Mouse (Mus musculus): ENCODE results near the gene Mmp21. TPM values are rescaled to one million over a fixed set of nuclear protein-coding genes. Genes with fewer than 3 reads are reported as not detected.
"Not testable (repeated sequence)": the region's sequence is repeated elsewhere in the genome, so short reads cannot be mapped to it uniquely, and the experiment has no call there.

Gene Mmp21
- polyA plus RNA-seq, 1 experiment from 2014 or later: not detected

DNA sequence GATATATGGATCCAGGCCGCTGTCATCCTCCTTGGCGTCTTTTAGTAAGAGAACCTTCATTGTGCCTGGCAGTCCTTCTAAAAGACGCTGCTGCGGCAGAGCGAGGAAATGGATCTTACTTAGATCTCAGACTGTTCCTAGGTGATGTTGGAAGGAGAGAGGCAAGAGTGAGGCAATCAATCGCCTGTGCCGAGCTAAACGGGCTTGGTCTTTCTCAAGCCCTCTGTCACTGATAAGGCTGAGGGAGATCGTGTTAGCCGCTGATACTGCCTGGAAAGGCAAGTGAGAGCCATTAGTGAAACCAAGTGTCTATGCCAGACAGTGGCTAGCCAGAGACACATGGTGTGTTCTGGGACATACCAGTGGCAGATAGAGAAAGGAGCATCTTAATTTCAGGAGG is 22.5 kb upstream of the Mmp21 start:
- Histone ChIP-seq H3K27me3 (ENCODE audit: control insufficient read depth, insufficient read depth, low read depth, low read length) (no peaks in the 10 kb centered on the region), H3K4me3 (ENCODE audit: low read length) (no peak overlapping the region), H3K9ac (ENCODE audit: low read length) (no peak overlapping the region), H3K27ac (ENCODE audit: low read length) (no peak overlapping the region), H3K4me2 (ENCODE audit: low read depth, low read length) (no peak overlapping the region), H3K9me3 (ENCODE audit: control insufficient read depth, low read length) (no peaks in the 10 kb centered on the region; the same call in 1 of the 2 replicates), H3K4me1 (replicated peaks; ENCODE audit: control insufficient read depth, insufficient read depth, low read length) (no peaks in the 10 kb centered on the region), H3K36me3 (ENCODE audit: control insufficient read depth, insufficient read depth, low read length) (no peaks in the 10 kb centered on the region; the same call in 1 of the 2 replicates)
- WGBS: 67% methylated on average over 10 of the region's 10 CpGs
- no peak for ATAC-seq (ENCODE audit: low read depth)

DNA sequence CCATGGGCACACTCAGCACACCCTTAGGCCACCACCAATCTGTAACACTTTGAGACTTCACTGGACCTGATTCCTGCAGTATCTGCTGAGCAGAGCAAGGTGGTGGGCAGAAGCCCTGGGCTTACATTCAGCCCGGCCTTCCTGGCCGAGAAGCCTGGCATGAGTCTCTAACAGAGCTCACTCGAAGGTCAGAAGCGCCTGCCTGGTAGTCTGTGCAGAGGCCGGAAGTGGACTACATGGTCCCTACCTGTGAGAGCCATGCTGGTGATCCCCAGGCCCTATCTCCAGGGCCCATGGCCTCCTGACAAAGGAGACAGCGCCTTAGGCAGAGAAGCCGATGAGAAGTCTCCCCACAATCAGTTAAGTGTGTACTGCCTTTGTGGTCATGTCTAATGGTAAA is 21.5 kb upstream of the Mmp21 start:
- 92% methylated on average over 7 of the region's 7 CpGs for WGBS
- H3K27ac ChIP-seq (ENCODE audit: low read length): no peak overlapping the region
- peaks cover 2% of the 10 kb centered on the region; the same call in 1 of the 2 replicates for H3K36me3 ChIP-seq (ENCODE audit: control insufficient read depth, insufficient read depth, low read length)
- no peak overlapping the region for H3K4me3 ChIP-seq (ENCODE audit: low read length)
- ATAC-seq (ENCODE audit: low read depth): no peak
- H3K9me3 ChIP-seq (ENCODE audit: control insufficient read depth, low read length): no peaks in the 10 kb centered on the region
- no peaks in the 10 kb centered on the region for H3K4me1 ChIP-seq (replicated peaks; ENCODE audit: control insufficient read depth, insufficient read depth, low read length)
- H3K9ac ChIP-seq (ENCODE audit: low read length): no peak overlapping the region
- no peak overlapping the region for H3K4me2 ChIP-seq (ENCODE audit: low read depth, low read length)
- no peaks in the 10 kb centered on the region for H3K27me3 ChIP-seq (ENCODE audit: control insufficient read depth, insufficient read depth, low read depth, low read length)

DNA sequence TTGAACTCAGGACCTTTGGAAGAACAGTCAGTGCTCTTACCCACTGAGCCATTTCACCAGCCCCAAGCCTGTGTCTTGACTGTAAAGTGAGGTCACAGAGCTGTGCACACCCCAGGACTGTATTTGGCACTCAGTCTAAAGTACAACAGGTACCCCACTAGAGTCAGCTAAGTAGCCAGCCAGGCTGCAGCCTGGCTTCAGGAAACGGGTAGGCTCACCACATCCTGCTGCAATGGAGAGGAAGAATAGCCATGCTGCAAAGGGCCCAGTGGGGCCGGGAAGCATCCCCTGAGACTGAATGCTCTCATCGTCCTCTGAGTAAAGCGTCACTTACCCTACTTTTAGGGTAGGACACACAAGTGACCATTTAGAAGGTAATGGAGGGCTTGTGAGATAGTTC is 20.0 kb upstream of the Mmp21 start:
- H3K27ac ChIP-seq (ENCODE audit: low read length): no peak overlapping the region
- H3K4me3 ChIP-seq (ENCODE audit: low read length): no peak overlapping the region
- H3K4me2 ChIP-seq (ENCODE audit: low read depth, low read length): no peak overlapping the region
- ATAC-seq (ENCODE audit: low read depth): no peak
- H3K9ac ChIP-seq (ENCODE audit: low read length): no peak overlapping the region
- H3K27me3 ChIP-seq (ENCODE audit: control insufficient read depth, insufficient read depth, low read depth, low read length): no peaks in the 10 kb centered on the region
- no peaks in the 10 kb centered on the region for H3K4me1 ChIP-seq (replicated peaks; ENCODE audit: control insufficient read depth, insufficient read depth, low read length)
- no peaks in the 10 kb centered on the region for H3K9me3 ChIP-seq (ENCODE audit: control insufficient read depth, low read length)
- WGBS: 75% methylated on average over 4 of the region's 4 CpGs
- peaks cover 2% of the 10 kb centered on the region; the same call in 1 of the 2 replicates for H3K36me3 ChIP-seq (ENCODE audit: control insufficient read depth, insufficient read depth, low read length)

DNA sequence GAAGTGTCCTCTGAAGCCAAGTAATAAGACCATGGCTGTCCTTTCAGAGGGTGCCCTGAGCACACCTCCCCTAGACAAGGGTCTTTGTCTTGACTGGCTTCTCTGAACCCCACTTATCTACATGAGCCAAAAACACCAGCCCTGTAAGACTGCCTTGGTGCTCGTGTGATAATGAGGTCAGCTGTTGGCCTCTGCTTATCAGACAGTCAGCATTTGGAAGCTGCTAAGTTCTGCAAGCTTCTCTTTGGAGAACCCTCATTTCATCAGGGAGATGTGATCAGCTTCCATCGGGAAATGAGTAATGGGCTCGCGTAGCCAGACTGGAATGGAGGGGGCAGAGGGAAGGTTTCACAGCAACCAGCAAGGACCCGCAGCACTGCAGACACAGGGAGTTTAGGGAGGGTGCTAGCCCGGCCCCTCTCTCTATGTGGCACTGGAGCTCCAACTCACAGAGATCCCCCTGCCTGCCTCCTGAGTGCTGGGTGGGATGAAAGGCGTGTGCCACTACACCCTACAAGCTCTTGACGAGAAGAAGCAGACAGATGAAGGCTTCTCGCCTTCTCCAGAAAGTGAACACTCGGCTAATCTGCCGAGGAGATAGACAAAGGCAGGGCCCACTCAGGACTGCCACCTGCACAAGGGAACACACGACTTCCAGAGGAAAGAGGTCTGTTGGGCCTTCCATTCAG is 18.3 kb upstream of the Mmp21 start:
- no peak overlapping the region for H3K4me3 ChIP-seq (ENCODE audit: low read length)
- no peak overlapping the region for H3K9ac ChIP-seq (ENCODE audit: low read length)
- peaks cover 2% of the 10 kb centered on the region; the same call in 1 of the 2 replicates for H3K36me3 ChIP-seq (ENCODE audit: control insufficient read depth, insufficient read depth, low read length)
- H3K27ac ChIP-seq (ENCODE audit: low read length): no peak overlapping the region
- 77% methylated on average over 12 of the region's 12 CpGs for whole genome bisulfite sequencing
- H3K4me2 ChIP-seq (ENCODE audit: low read depth, low read length): no peak overlapping the region
- H3K4me1 ChIP-seq (replicated peaks; ENCODE audit: control insufficient read depth, insufficient read depth, low read length): no peaks in the 10 kb centered on the region
- H3K9me3 ChIP-seq (ENCODE audit: control insufficient read depth, low read length): no peaks in the 10 kb centered on the region
- no peaks in the 10 kb centered on the region for H3K27me3 ChIP-seq (ENCODE audit: control insufficient read depth, insufficient read depth, low read depth, low read length)
- no peak for ATAC-seq (ENCODE audit: low read depth)

DNA sequence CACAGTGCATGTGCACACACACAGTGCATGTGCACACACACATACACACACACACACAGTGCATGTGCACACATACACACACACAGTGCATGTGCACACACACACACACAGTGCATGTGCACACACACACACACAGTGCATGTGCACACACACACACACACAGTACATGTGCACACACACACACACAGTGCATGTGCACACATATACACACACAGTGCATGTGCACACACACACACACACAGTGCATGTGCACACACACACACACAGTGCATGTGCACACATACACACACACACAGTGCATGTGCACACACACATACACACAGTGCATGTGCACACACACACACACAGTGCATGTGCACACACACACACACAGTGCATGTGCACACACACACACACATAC is 5.8 kb upstream of the Mmp21 start:
- Histone ChIP-seq H3K36me3 (ENCODE audit: control insufficient read depth, insufficient read depth, low read length) (peaks cover 19% of the 10 kb centered on the region), H3K9me3 (ENCODE audit: control insufficient read depth, low read length) (peaks cover 14% of the 10 kb centered on the region; the same call in 1 of the 2 replicates)
- ATAC-seq (ENCODE audit: low read depth); H3K27ac ChIP-seq (ENCODE audit: low read length); H3K27me3 ChIP-seq (ENCODE audit: control insufficient read depth, insufficient read depth, low read depth, low read length); H3K4me3 ChIP-seq (ENCODE audit: low read length); H3K9ac ChIP-seq (ENCODE audit: low read length); H3K4me1 ChIP-seq (replicated peaks; ENCODE audit: control insufficient read depth, insufficient read depth, low read length); H3K4me2 ChIP-seq (ENCODE audit: low read depth, low read length): not testable (repeated sequence)

DNA sequence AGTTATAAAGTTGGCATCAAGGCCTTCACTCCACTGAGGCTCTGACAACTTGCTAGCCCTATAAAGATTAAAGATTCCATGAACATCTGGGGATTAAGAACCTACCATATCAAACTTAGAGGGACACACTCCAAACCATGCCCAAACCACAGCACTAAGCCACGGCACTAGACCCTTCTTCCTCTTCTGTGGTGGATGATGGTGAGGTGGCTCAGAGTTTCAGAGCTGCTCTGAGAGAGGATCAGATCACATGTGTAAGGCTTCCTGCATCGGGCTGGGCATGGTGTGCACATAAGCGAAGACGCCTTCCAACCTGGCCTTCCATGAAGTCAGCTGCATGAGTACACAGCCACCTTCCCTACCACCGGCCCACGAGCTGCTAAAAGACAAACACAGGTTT is 4.8 kb upstream of the Mmp21 start:
- H3K9me3 ChIP-seq (ENCODE audit: control insufficient read depth, low read length): peaks cover 14% of the 10 kb centered on the region; the same call in 1 of the 2 replicates
- no peak overlapping the region for H3K4me3 ChIP-seq (ENCODE audit: low read length)
- ATAC-seq (ENCODE audit: low read depth): no peak
- 90% methylated on average over 6 of the region's 6 CpGs for WGBS
- no peak overlapping the region for H3K9ac ChIP-seq (ENCODE audit: low read length)
- no peaks in the 10 kb centered on the region for H3K4me1 ChIP-seq (replicated peaks; ENCODE audit: control insufficient read depth, insufficient read depth, low read length)
- H3K4me2 ChIP-seq (ENCODE audit: low read depth, low read length): no peak overlapping the region
- peaks cover 15% of the 10 kb centered on the region for H3K36me3 ChIP-seq (ENCODE audit: control insufficient read depth, insufficient read depth, low read length)
- no peaks in the 10 kb centered on the region for H3K27me3 ChIP-seq (ENCODE audit: control insufficient read depth, insufficient read depth, low read depth, low read length)
- no peak overlapping the region for H3K27ac ChIP-seq (ENCODE audit: low read length)

DNA sequence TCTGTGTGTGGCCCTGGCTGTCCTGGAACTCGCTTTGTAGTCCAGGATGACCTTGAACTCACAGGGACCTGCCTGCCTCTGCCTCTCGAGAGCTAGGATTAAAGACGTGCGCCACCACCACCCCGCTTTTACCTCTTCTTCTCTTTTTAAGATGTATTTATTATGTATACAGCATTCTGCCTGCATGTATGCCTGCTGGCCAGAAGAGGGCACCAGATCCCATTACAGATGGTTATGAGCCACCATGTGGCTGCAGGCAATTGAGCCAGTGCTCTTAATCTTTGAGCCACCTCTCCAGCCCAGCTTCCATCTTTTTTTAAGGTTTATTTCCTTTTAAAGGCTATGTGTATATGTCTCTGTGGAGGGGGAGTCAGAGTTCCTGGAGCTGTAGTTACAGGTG is 4.2 kb upstream of the Mmp21 start:
- peaks cover 12% of the 10 kb centered on the region; the same call in 1 of the 2 replicates for H3K9me3 ChIP-seq (ENCODE audit: control insufficient read depth, low read length)
- 84% methylated on average over 5 of the region's 5 CpGs for WGBS
- no peaks in the 10 kb centered on the region for H3K4me1 ChIP-seq (replicated peaks; ENCODE audit: control insufficient read depth, insufficient read depth, low read length)
- no peak for ATAC-seq (ENCODE audit: low read depth)
- H3K36me3 ChIP-seq (ENCODE audit: control insufficient read depth, insufficient read depth, low read length): peaks cover 10% of the 10 kb centered on the region
- H3K27ac ChIP-seq (ENCODE audit: low read length): no peak overlapping the region
- no peak overlapping the region for H3K4me3 ChIP-seq (ENCODE audit: low read length)
- no peak overlapping the region for H3K9ac ChIP-seq (ENCODE audit: low read length)
- H3K4me2 ChIP-seq (ENCODE audit: low read depth, low read length): no peak overlapping the region
- no peaks in the 10 kb centered on the region for H3K27me3 ChIP-seq (ENCODE audit: control insufficient read depth, insufficient read depth, low read depth, low read length)

DNA sequence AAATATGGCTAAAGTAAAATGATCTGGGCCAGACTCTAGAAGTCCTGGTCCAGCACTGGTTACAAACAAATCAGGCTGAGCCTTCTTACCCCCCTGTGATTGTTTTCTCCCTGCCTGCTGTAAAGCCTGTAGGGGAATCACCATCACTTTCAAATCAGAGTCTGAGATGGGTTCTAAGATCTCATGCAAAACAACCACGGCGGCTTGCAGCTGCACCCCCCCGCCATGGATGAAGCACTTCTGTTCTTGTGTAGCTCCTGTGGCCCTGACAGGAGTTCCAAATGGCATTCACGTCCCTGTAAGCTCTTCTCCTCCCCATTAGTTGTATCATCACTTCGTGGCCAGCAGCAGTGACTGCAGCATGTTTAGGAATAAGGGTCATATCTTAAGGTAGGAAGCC is 3.8 kb upstream of the Mmp21 start:
- no peak for ATAC-seq (ENCODE audit: low read depth)
- peaks cover 5% of the 10 kb centered on the region for H3K36me3 ChIP-seq (ENCODE audit: control insufficient read depth, insufficient read depth, low read length)
- no peak overlapping the region for H3K9ac ChIP-seq (ENCODE audit: low read length)
- peaks cover 7% of the 10 kb centered on the region; the same call in 1 of the 2 replicates for H3K9me3 ChIP-seq (ENCODE audit: control insufficient read depth, low read length)
- no peaks in the 10 kb centered on the region for H3K4me1 ChIP-seq (replicated peaks; ENCODE audit: control insufficient read depth, insufficient read depth, low read length)
- no peaks in the 10 kb centered on the region for H3K27me3 ChIP-seq (ENCODE audit: control insufficient read depth, insufficient read depth, low read depth, low read length)
- H3K4me3 ChIP-seq (ENCODE audit: low read length): no peak overlapping the region
- WGBS: 85% methylated on average over 5 of the region's 5 CpGs
- no peak overlapping the region for H3K4me2 ChIP-seq (ENCODE audit: low read depth, low read length)
- no peak overlapping the region for H3K27ac ChIP-seq (ENCODE audit: low read length)

DNA sequence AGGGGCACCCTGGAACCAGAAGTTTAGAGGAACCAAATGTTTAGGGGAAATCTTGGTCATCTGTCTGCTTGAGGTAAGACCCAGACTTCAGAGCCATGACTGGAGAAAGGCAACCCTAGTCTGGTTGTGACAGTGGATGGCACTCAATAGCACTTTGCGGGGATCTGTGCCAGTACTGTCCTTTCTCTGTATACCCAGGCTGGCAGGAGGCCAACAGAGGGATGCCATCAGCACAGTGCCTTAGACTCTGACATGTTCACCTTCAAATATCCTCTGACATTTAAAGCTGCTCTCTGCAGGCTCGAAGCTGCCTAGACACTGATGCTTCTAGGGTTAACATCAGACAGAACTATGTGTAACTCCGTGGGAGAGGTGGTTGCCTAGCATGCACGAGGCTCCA is 422 bp downstream of the Mmp21 start:
- WGBS: 54% methylated on average over 4 of the region's 4 CpGs

More for the DNA sequence above, 422 bp downstream of the Mmp21 start:
- no peak overlapping the region for H3K4me3 ChIP-seq (ENCODE audit: low read length)
- H3K9me3 ChIP-seq (ENCODE audit: control insufficient read depth, low read length): no peaks in the 10 kb centered on the region
- H3K36me3 ChIP-seq (ENCODE audit: control insufficient read depth, insufficient read depth, low read length): no peaks in the 10 kb centered on the region
- no peaks in the 10 kb centered on the region for H3K4me1 ChIP-seq (replicated peaks; ENCODE audit: control insufficient read depth, insufficient read depth, low read length)
- H3K9ac ChIP-seq (ENCODE audit: low read length): no peak overlapping the region
- no peak for ATAC-seq (ENCODE audit: low read depth)
- H3K27me3 ChIP-seq (ENCODE audit: control insufficient read depth, insufficient read depth, low read depth, low read length): no peaks in the 10 kb centered on the region
- no peak overlapping the region for H3K4me2 ChIP-seq (ENCODE audit: low read depth, low read length)
- no peak overlapping the region for H3K27ac ChIP-seq (ENCODE audit: low read length)
